Mouse (Mus musculus): Measurements from ENCODE around the gene Catsper4. TPM values are rescaled to one million over a fixed set of nuclear protein-coding genes. Genes with fewer than 3 reads are reported as not detected.

Catsper4 gene
- total and polyA plus RNA-seq, 3 experiments = not detected

- H3K79me2 ChIP-seq (replicated peaks; ENCODE audit: control insufficient read depth, extremely low read depth, insufficient read depth, poor library complexity, severe bottlenecking) = peaks cover 10% of the 10 kb centered on the region; the same call in 1 of the 2 replicates
- in situ Hi-C loops (cut with MboI; ENCODE audit: low pct_ligation_motif_present, low pct_unique_long_range_greater_than_20kb, low sequenced_read_pairs) (loop anchor here (5.0 kb wide), 1 partner anchor 41 kb away; the partner anchor contains the start of gene Pdik1l), dilution Hi-C loops (cut with MboI; ENCODE audit: extremely low pct_ligation_motif_present, extremely low pct_unique_long_range_greater_than_20kb, low sequenced_read_pairs) (no loop called here)
- TF ChIP-seq JUN (IDR thresholded peaks at IDR 0.05; ENCODE audit: insufficient read depth, low read depth, low read length) = no peak
- no peak for TF ChIP-seq BHLHE40 (IDR thresholded peaks at IDR 0.05; ENCODE audit: low read depth, low read length)
- no peak for TF ChIP-seq RAD21 (IDR thresholded peaks at IDR 0.05; ENCODE audit: low read depth, low read length)
- TF ChIP-seq POLR2A (IDR thresholded peaks at IDR 0.05; ENCODE audit: low read depth, low read length) = no peak
- no peak for TF ChIP-seq ZKSCAN1 (IDR thresholded peaks at IDR 0.05; ENCODE audit: borderline replicate concordance, low read depth, low read length)
- TF ChIP-seq CHD2 (IDR thresholded peaks at IDR 0.05; ENCODE audit: low read length) = no peak
- no peak for TF ChIP-seq SIN3A (IDR thresholded peaks at IDR 0.05; ENCODE audit: low read length)
- no peak for TF ChIP-seq JUND (conservative IDR thresholded peaks at IDR 0.05; ENCODE audit: low read depth, low read length)
- DNase-seq (ENCODE audit: extremely low read depth) = no peak
- peaks cover 59% of the 10 kb centered on the region for H3K27me3 ChIP-seq (replicated peaks)
- H3K36me3 ChIP-seq (replicated peaks in 1 of 2; ENCODE audit: control insufficient read depth in 1 of 2, insufficient read depth in 1 of 2, low read length in 1 of 2) = peaks cover 7 to 17% of the 10 kb centered on the region in 2 experiments
- peak within 1 kb of the TSS; percentile 20 for H3K9ac ChIP-seq (ENCODE audit: insufficient read depth, low read depth)
- H3K4me1 ChIP-seq (ENCODE audit: control insufficient read depth in 1 of 2, insufficient read depth in 2 of 2) = peaks cover 9 to 24% of the 10 kb centered on the region in 2 experiments; a peak in 3 of 4 replicates
- no peak within 1 kb of the TSS for H3K4me3 ChIP-seq (replicated peaks in 1 of 3; ENCODE audit: low read depth in 2 of 3, low read length in 2 of 3, poor library complexity in 1 of 3)
- no peak within 1 kb of the TSS for H3K27ac ChIP-seq (ENCODE audit: insufficient read depth, low read depth)
- peak within 1 kb of the TSS; percentile 58; the same call in 1 of the 2 replicates for H3K4me2 ChIP-seq (ENCODE audit: insufficient read depth, low read depth, poor library complexity, severe bottlenecking)
- H3K9me3 ChIP-seq (replicated peaks; ENCODE audit: low read length) = peaks cover 10% of the 10 kb centered on the region
These were observed 19.6 kb upstream of the Catsper4 start, which contains the start of gene Gm30191 for GRCm38 (mm10) chr4:134246719-134247258. Gene Gm30191, plus strand, starts transcription at chr4:134246935.

- Histone ChIP-seq H3K9ac (ENCODE audit: insufficient read depth, low read depth) (no peak overlapping the region), H3K4me3 (replicated peaks in 1 of 3; ENCODE audit: low read depth in 2 of 3, low read length in 2 of 3, poor library complexity in 1 of 3) (no peak overlapping the region), H3K27ac (ENCODE audit: insufficient read depth, low read depth) (no peak overlapping the region), H3K4me2 (ENCODE audit: insufficient read depth, low read depth, poor library complexity, severe bottlenecking) (no peak overlapping the region), H3K36me3 (replicated peaks in 1 of 2; ENCODE audit: control insufficient read depth in 1 of 2, insufficient read depth in 1 of 2, low read length in 1 of 2) (peaks cover 7 to 17% of the 10 kb centered on the region in 2 experiments), H3K9me3 (replicated peaks; ENCODE audit: low read length) (peaks cover 4% of the 10 kb centered on the region), H3K79me2 (replicated peaks; ENCODE audit: control insufficient read depth, extremely low read depth, insufficient read depth, poor library complexity, severe bottlenecking) (peaks cover 10% of the 10 kb centered on the region; the same call in 1 of the 2 replicates), H3K27me3 (replicated peaks) (peaks cover 56% of the 10 kb centered on the region), H3K4me1 (ENCODE audit: control insufficient read depth in 1 of 2, insufficient read depth in 2 of 2) (peaks cover 9 to 24% of the 10 kb centered on the region in 2 experiments; a peak in 3 of 4 replicates)
- DNase-seq (ENCODE audit: extremely low read depth) = no peak
- TF ChIP-seq POLR2AphosphoS2 (IDR thresholded peaks at IDR 0.05; ENCODE audit: low read depth, low read length) (no peak), HCFC1 (IDR thresholded peaks at IDR 0.05; ENCODE audit: low read depth, low read length) (no peak), NELFE (IDR thresholded peaks at IDR 0.05; ENCODE audit: low read depth, low read length) (no peak), ZC3H11A (IDR thresholded peaks at IDR 0.05; ENCODE audit: low read depth, low read length) (no peak), MYC (IDR thresholded peaks at IDR 0.05; ENCODE audit: low read depth, low read length) (no peak), RAD21 (IDR thresholded peaks at IDR 0.05; ENCODE audit: low read depth, low read length) (no peak), USF2 (conservative IDR thresholded peaks at IDR 0.05; ENCODE audit: low read depth, low read length) (no peak), USF1 (IDR thresholded peaks at IDR 0.05; ENCODE audit: low read depth, low read length) (no peak), JUND (conservative IDR thresholded peaks at IDR 0.05; ENCODE audit: low read depth, low read length) (no peak), ZKSCAN1 (IDR thresholded peaks at IDR 0.05; ENCODE audit: borderline replicate concordance, low read depth, low read length) (no peak), ETS1 (conservative IDR thresholded peaks at IDR 0.05; ENCODE audit: low read depth, low read length) (no peak), RCOR1 (conservative IDR thresholded peaks at IDR 0.05; ENCODE audit: low read depth, low read length) (no peak), E2F4 (IDR thresholded peaks at IDR 0.05; ENCODE audit: insufficient replicate concordance, low read depth, low read length) (no peak), MEF2A (IDR thresholded peaks at IDR 0.05; ENCODE audit: borderline replicate concordance, low read depth, low read length) (no peak), GABPA (IDR thresholded peaks at IDR 0.05; ENCODE audit: insufficient replicate concordance, low read depth, low read length) (no peak), IRF4 (IDR thresholded peaks at IDR 0.05; ENCODE audit: low read depth, low read length) (no peak), ELF1 (IDR thresholded peaks at IDR 0.05; ENCODE audit: low read depth, low read length) (no peak), SMC3 (IDR thresholded peaks at IDR 0.05; ENCODE audit: low read depth, low read length) (no peak), POLR2A (IDR thresholded peaks at IDR 0.05; ENCODE audit: low read depth, low read length) (no peak), MAX (IDR thresholded peaks at IDR 0.05; ENCODE audit: low read length) (no peak)
- in situ Hi-C loops (cut with MboI; ENCODE audit: low pct_ligation_motif_present, low pct_unique_long_range_greater_than_20kb, low sequenced_read_pairs) = loop anchor here (5.0 kb wide), 1 partner anchor 41 kb away; the partner anchor contains the start of gene Pdik1l
- dilution Hi-C loops (cut with MboI; ENCODE audit: extremely low pct_ligation_motif_present, extremely low pct_unique_long_range_greater_than_20kb, low sequenced_read_pairs) = no loop called here
These were observed 19.1 kb upstream of the Catsper4 start for GRCm38 (mm10) chr4:134246256-134246655.
